Mouse (Mus musculus) ES-E14 (cell line): ENCODE measurements around the gene Cd5. TPM values are rescaled to one million over a fixed set of nuclear protein-coding genes. Genes with fewer than 3 reads are reported as not detected.

Source experiments
- DNase-seq: peaks from one replicate; pipeline ENCODE4 v3.0.0-alpha.2; 2013; ENCODE audit warnings: low read depth, low spot score
- H3K27ac ChIP-seq: 2 replicates; pipeline ENCODE4 v1.5.1; 2012; ENCODE audit warnings: low read depth, mild to moderate bottlenecking, low read length, moderate library complexity, mixed read lengths; ENCODE audit not compliant: poor library complexity, insufficient read depth, severe bottlenecking
- H3K36me3 ChIP-seq: 2 replicates; pipeline ENCODE4 v1.6.1; 2012; ENCODE audit warnings: mild to moderate bottlenecking, low read length, moderate library complexity, mixed read lengths; ENCODE audit not compliant: control insufficient read depth, poor library complexity, insufficient read depth, severe bottlenecking
- H3K4me1 ChIP-seq, 2 experiments: fragments of 150-350 bp in 1 of 2; sonication (generic) in 1 of 2; 2 replicates each; pipeline ENCODE4 v1.6.1; 2012; ENCODE audit warnings: low read length in 2 of 2, mild to moderate bottlenecking in 1 of 2, mixed read lengths in 1 of 2; ENCODE audit not compliant: control insufficient read depth in 2 of 2, insufficient read depth in 2 of 2, poor library complexity in 1 of 2
- H3K4me3 ChIP-seq, 2 experiments: fragments of 150-350 bp in 1 of 2; sonication (generic) in 1 of 2; 2 replicates each; pipeline ENCODE4 v1.5.1; 2012; ENCODE audit warnings: low read length in 2 of 2, low read depth in 1 of 2, mild to moderate bottlenecking in 1 of 2, mixed read lengths in 1 of 2; ENCODE audit not compliant: insufficient read depth in 1 of 2, poor library complexity in 1 of 2, severe bottlenecking in 1 of 2
- H3K9ac ChIP-seq: 2 replicates; pipeline ENCODE4 v1.6.1; 2012; ENCODE audit warnings: low read depth, mild to moderate bottlenecking, low read length, mixed read lengths; ENCODE audit not compliant: poor library complexity, insufficient read depth, severe bottlenecking
- H3K9me3 ChIP-seq: fragments of 150-350 bp; sonication (generic); 2 replicates; pipeline ENCODE4 v1.6.1; 2012; ENCODE audit warnings: low read depth, mild to moderate bottlenecking, low read length; ENCODE audit not compliant: control insufficient read depth, insufficient read depth
- CHD2 ChIP-seq: IDR thresholded peaks from 2 replicates; pipeline ENCODE4 v1.6.1; 2014; ENCODE audit warnings: mild to moderate bottlenecking, low read depth, low read length, inconsistent platforms
- HCFC1 ChIP-seq: IDR thresholded peaks from 2 replicates; pipeline ENCODE4 v1.6.1; 2012; ENCODE audit warnings: low read length, inconsistent platforms, borderline replicate concordance; ENCODE audit not compliant: insufficient read depth
- MAFK ChIP-seq: IDR thresholded peaks from 2 replicates; pipeline ENCODE4 v1.6.1; 2014; ENCODE audit warnings: mild to moderate bottlenecking, low read depth, low read length, inconsistent platforms; ENCODE audit not compliant: insufficient read depth
- ZC3H11A ChIP-seq: IDR thresholded peaks from 2 replicates; pipeline ENCODE4 v1.6.1; 2012; ENCODE audit warnings: low read depth, mild to moderate bottlenecking, inconsistent platforms, low read length, borderline replicate concordance
- ZNF384 ChIP-seq: IDR thresholded peaks from 2 replicates; pipeline ENCODE4 v1.6.1; 2012; ENCODE audit warnings: low read depth, low read length, inconsistent platforms
- in situ Hi-C, 2 experiments: fragments of 600-800 bp; cut with MboI; formaldehyde crosslinking; loops; one replicate each; pipeline ENCODE4 v1.15.1; 2025; ENCODE audit warnings: low sequenced_read_pairs in 2 of 2, inconsistent platforms in 1 of 2; ENCODE audit not compliant: unreplicated experiment in 2 of 2
- total RNA-seq: library from RNA; depleted of rRNA; stranded (reverse); fragments of 300-350 nt; gene quantifications from 2 replicates; pipeline ENCODE4 v1.2.3, GENCODE M21; 2012

Cd5 gene
- total RNA-seq, 1 experiment, result not detected

DNA sequence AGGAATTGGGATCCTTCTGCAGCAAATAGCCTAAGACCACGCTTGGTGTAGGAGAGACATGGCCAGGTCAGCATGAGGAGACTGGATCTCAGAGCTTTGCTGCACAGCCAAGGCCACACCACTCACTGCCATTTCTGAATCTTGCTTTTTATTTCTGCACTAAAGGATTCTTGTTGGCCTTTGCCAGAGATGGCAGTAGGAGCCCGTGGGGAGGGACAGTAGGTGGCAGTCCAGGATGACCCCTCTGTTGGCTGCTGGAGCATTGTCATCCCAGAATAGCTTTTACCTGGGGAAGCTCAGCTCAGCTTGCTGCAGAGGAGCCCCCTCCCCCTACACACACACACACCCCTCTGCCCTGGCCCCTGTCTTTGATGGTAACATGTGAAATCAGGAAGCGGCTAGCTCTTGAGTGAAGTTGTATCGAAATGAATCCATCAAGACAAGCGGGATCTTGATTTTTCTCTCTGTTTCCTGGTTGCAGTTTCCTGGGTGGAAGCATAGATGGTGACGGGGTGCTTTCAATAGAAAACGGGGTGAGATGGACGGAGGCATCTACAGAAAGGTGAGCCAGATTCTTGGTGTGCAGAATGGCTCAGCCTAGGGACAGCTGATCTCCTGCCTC is 23.1 kb upstream of the Cd5 start:
- DNase-seq, result no peak
- Histone ChIP-seq H3K4me1 (no peaks in the 10 kb centered on the region), H3K4me3 (no peak overlapping the region), H3K9ac (no peak overlapping the region), H3K27ac (no peak overlapping the region), H3K36me3 (no peaks in the 10 kb centered on the region), H3K9me3 (no peaks in the 10 kb centered on the region)
- TF ChIP-seq ZNF384, result no peak
- TF ChIP-seq HCFC1, result no peak
- no peak for TF ChIP-seq CHD2
- no peak for TF ChIP-seq ZC3H11A
- no peak for TF ChIP-seq MAFK
- in situ Hi-C loops, result no loop called here

DNA sequence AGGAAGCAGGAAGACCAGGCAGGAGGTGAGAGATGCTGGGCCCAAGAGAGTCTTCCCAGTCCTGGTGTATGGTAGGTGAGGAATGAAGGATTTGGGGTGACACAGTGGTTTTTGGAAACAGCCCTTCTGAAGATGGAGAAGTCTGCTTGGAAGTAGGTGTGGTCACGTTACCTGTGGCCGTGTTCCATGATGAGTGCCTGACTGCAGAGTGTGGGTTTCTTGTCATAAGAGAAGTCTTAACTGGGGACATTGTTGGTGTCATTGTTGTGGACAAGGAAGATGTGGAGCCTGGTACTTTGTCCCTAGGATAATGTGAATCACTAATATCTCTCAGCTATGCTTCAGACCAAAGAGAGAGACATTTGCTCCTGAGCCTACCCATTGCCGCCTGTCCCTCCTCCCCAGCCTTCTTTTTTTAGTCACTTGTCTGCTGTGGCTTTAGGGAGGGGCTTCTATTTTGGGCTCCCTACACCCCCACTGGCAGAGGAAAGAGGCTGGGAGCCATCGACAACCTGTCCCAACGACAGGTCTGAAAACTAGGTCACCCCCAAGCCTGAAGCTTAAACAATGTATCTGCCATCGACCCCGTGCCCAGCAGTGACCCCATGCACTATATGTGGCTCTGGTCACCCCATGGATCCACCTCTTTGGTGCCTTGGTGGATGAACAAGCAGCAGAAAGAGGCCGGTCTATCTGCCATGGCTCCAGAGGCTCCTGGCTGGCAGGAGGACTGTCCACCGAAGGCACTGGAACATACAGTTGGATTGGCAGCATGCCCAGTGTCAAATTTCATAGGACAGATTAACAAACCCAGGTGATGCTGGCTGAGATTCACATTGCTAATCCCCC is 21.4 kb upstream of the Cd5 start:
- in situ Hi-C loops, result no loop called here
- no peak for TF ChIP-seq MAFK
- TF ChIP-seq ZC3H11A, result no peak
- no peak for TF ChIP-seq ZNF384
- no peak for TF ChIP-seq HCFC1
- no peak for TF ChIP-seq CHD2
- Histone ChIP-seq H3K27ac (no peak overlapping the region), H3K9me3 (no peaks in the 10 kb centered on the region), H3K4me3 (no peak overlapping the region), H3K4me1 (no peaks in the 10 kb centered on the region), H3K36me3 (no peaks in the 10 kb centered on the region), H3K9ac (no peak overlapping the region)
- DNase-seq, result no peak

DNA sequence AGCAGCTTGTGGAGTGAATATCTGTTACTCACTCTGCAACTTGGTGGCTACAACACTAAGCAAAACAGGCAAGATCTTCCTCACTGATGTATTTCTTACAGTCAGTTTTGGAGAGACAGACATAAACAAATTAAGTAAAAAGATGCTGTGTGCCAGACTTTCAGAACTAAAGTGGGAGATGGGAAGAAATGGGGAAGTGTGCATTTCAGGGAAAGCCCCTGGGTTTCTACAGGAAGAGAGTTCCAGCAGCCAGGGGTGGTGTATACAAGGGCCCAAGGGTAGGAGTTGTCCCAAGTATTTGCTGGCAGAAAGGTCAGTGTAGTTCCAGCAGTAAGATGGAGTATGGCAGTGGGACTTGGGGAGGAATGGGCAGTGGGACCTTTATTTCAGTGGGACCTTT is 20.7 kb upstream of the Cd5 start:
- Histone ChIP-seq H3K36me3 (no peaks in the 10 kb centered on the region), H3K9me3 (no peaks in the 10 kb centered on the region), H3K27ac (no peak overlapping the region), H3K9ac (no peak overlapping the region), H3K4me1 (no peaks in the 10 kb centered on the region), H3K4me3 (no peak overlapping the region)
- in situ Hi-C loops, result no loop called here
- DNase-seq, result no peak
- TF ChIP-seq HCFC1 (no peak), ZNF384 (no peak), CHD2 (no peak), MAFK (no peak), ZC3H11A (no peak)

DNA sequence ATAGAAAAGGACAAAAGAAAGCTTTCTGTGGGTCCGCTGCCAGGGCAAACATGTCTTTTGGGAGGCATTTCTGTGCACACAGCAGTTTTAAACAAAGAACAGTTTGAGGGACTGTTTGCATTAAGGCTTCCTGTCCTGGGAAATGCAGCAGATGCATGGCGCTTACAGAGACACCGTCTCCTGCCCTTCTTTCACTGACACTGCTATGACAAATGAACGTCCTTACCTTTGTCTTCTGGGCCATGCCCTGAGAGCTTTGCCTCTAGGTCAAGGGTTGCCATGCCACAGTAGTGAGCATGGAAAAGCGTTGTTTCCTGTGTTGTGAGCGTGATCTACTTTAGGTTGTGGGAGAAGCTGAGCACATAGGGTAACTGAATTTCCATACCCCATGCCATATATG is 19.9 kb upstream of the Cd5 start:
- TF ChIP-seq ZNF384 (no peak), CHD2 (no peak), MAFK (no peak), ZC3H11A (no peak), HCFC1 (no peak)
- Histone ChIP-seq H3K36me3 (no peaks in the 10 kb centered on the region), H3K4me3 (no peak overlapping the region), H3K9me3 (no peaks in the 10 kb centered on the region), H3K9ac (no peak overlapping the region), H3K4me1 (no peaks in the 10 kb centered on the region), H3K27ac (no peak overlapping the region)
- in situ Hi-C loops, result no loop called here
- DNase-seq, result no peak
